Mouse (Mus musculus): ENCODE measurements around the gene Nat8f6. TPM values are rescaled to one million over a fixed set of nuclear protein-coding genes. Genes with fewer than 3 reads are reported as not detected.
"Not testable (repeated sequence)": the region's sequence is repeated elsewhere in the genome, so short reads cannot be mapped to it uniquely, and the experiment has no call there.

Nat8f6 gene
- total RNA-seq, 1 experiment from 2014 or later: not detected

GRCm38 (mm10) chr6:85765532-85765931 lies 55.2 kb downstream of the Nat8f6 start, which contains the start of gene Nat8f3:
Gene Nat8f3, minus strand, starts transcription at chr6:85765754.
- ATAC-seq (replicated peaks in 1 of 2; ENCODE audit: insufficient read depth in 1 of 2, low FRiP score in 2 of 2, low TSS enrichment in 1 of 2, low read depth in 1 of 2, poor library complexity in 2 of 2, severe bottlenecking in 2 of 2): not testable (repeated sequence)

- ATAC-seq (replicated peaks in 1 of 2; ENCODE audit: insufficient read depth in 1 of 2, low FRiP score in 2 of 2, low TSS enrichment in 1 of 2, low read depth in 1 of 2, poor library complexity in 2 of 2, severe bottlenecking in 2 of 2): not testable (repeated sequence)
Observed at GRCm38 (mm10) chr6:85763127-85764070, 57.4 kb downstream of the Nat8f6 start.

- not testable (repeated sequence) for ATAC-seq (replicated peaks in 1 of 2; ENCODE audit: insufficient read depth in 1 of 2, low FRiP score in 2 of 2, low TSS enrichment in 1 of 2, low read depth in 1 of 2, poor library complexity in 2 of 2, severe bottlenecking in 2 of 2)
Observed at GRCm38 (mm10) chr6:85762678-85763077, 58.1 kb downstream of the Nat8f6 start.

Other genes with a start within 250 kb of the Nat8f6 start
- gene Alms1, start 233.4 kb downstream of the Nat8f6 start, total RNA-seq (2017): 17.8 and 22.6 TPM in 2 replicates
- gene Nat8f7, start 107.7 kb downstream of the Nat8f6 start, total RNA-seq (2017): not detected in 2 replicates
- gene Nat8f3, start 55.2 kb downstream of the Nat8f6 start, total RNA-seq (2017): not detected in 2 replicates
- gene Nat8f5, start within 50 bp of the Nat8f6 start, total RNA-seq (2017): not detected in 2 replicates
- gene Nat8, start 11.1 kb upstream of the Nat8f6 start, total RNA-seq (2017): not detected in 2 replicates
- gene Nat8f2, start 48.2 kb upstream of the Nat8f6 start, total RNA-seq (2017): not detected in 2 replicates
- gene Nat8f4, start 83.9 kb upstream of the Nat8f6 start, total RNA-seq (2017): 1.8 and 4.4 TPM in 2 replicates
- gene Tprkb, start 90.9 kb upstream of the Nat8f6 start, total RNA-seq (2017): 37.2 and 68.0 TPM in 2 replicates
- 6.0 and 7.2 TPM in 2 replicates for gene Nat8f1, start 94.7 kb upstream of the Nat8f6 start, total RNA-seq (2017)
- gene Dusp11, start 140.7 kb upstream of the Nat8f6 start, total RNA-seq (2017): 44.3 and 52.3 TPM in 2 replicates
- not detected in 2 replicates for gene Figla, start 195.2 kb upstream of the Nat8f6 start, total RNA-seq (2017)
- 2.9 and 14.7 TPM in 2 replicates for gene Add2, start 207.7 kb upstream of the Nat8f6 start, total RNA-seq (2017)